ENCODE assay signal across 33 mouse cellular contexts in the genomic region with DNA sequence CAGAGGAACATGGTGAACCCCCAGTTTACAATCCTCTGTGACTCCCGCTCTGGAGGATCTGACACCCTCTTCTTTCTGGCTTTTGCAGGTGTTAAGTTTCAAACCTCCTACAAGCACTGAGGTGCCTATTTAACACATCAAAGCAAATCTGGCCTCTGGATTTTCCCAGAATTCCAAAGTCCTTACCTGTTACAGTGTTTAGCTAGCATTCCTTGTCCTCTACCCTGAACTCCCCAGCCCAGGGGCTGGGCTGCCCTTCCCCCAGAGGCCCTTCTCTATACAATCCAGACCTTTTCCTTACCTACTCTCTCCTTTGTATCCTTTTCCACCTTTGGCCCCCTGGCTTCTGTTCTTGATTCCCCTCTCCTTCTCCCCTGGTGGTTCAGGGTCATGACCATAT. TPM values are rescaled to one million over a fixed set of nuclear protein-coding genes. Genes with fewer than 3 reads are reported as not detected.
A peak's percentile ranks its signal among the peaks of the same experiment; 100 is the strongest.
DNase-seq lines count a peak whose midpoint lies in the region; ATAC-seq and TF ChIP-seq lines count a peak whose summit lies in the region.
"Had no signal": no experiment of that assay in that cellular context is flagged by ENCODE, and none has a peak within 500 bp of the region (broad histone marks: within the 10 kb centered on the region; RNA-seq: fewer than 3 reads in every experiment).

No protein-coding gene starts in this region.

- H3K27me3 ChIP-seq in E14TG2a.4 (ENCODE audit: insufficient read depth, low read length) = no peaks in the 10 kb centered on the region
- peaks cover 27% of the 10 kb centered on the region for H3K27me3 ChIP-seq in embryonic facial prominence, embryonic 13.5 days
- H3K27me3 ChIP-seq in forebrain, postnatal 0 days (ENCODE audit: insufficient read depth, low read length) = no peaks in the 10 kb centered on the region

- H3K4me3 ChIP-seq in E14TG2a.4 (replicated peaks; ENCODE audit: low read length) = peak overlapping the region; percentile 80
- H3K4me3 ChIP-seq in embryonic facial prominence, embryonic 13.5 days = no peak overlapping the region
- no peak overlapping the region for H3K4me3 ChIP-seq in forebrain, postnatal 0 days (ENCODE audit: low read depth, low read length)
- H3K4me3 ChIP-seq: erythroblast, embryonic 14.5 days; hindbrain, embryonic 12.5 days; liver, embryonic 12.5 days; myocyte; neural tube, embryonic 13.5 days had no signal

- H3K4me2 ChIP-seq in embryonic facial prominence, embryonic 13.5 days = peak overlapping the region; percentile 45; the same call in 1 of the 2 replicates
- no peak overlapping the region for H3K4me2 ChIP-seq in forebrain, postnatal 0 days (ENCODE audit: low read depth)
- H3K4me2 ChIP-seq: midbrain, embryonic 11.5 days; neural tube, embryonic 13.5 days had no signal

- WGBS in embryonic facial prominence, embryonic 13.5 days = 17% methylated on average over 1 of the region's 1 CpGs
- WGBS in forebrain, postnatal 0 days = 51% methylated on average over 1 of the region's 1 CpGs

- peaks cover 7% of the 10 kb centered on the region; the same call in 1 of the 2 replicates for H3K9me3 ChIP-seq in E14TG2a.4 (ENCODE audit: low read length)
- no peaks in the 10 kb centered on the region for H3K9me3 ChIP-seq in embryonic facial prominence, embryonic 13.5 days
- no peaks in the 10 kb centered on the region for H3K9me3 ChIP-seq in forebrain, postnatal 0 days (ENCODE audit: low read length)
- H3K9me3 ChIP-seq: hindbrain, embryonic 12.5 days; liver, embryonic 12.5 days; neural tube, embryonic 13.5 days had no signal

- peaks cover 78% of the 10 kb centered on the region for H3K4me1 ChIP-seq in E14TG2a.4 (replicated peaks; ENCODE audit: low read depth, low read length)
- peaks cover 12% of the 10 kb centered on the region for H3K4me1 ChIP-seq in embryonic facial prominence, embryonic 13.5 days
- H3K4me1 ChIP-seq in forebrain, postnatal 0 days (ENCODE audit: insufficient read depth) = no peaks in the 10 kb centered on the region
- H3K4me1 ChIP-seq: liver, embryonic 12.5 days had no signal

- DNase-seq in heart, adult 11 months = peak; percentile 43
- no peak for DNase-seq in heart, postnatal 4 days
- DNase-seq in R1 (ENCODE audit: low read depth, low spot score) = peak; percentile 84
- DNase-seq in forebrain, postnatal 0 days = no peak
- DNase-seq in adrenal gland, postnatal 36 days = no peak
- DNase-seq: adrenal gland, postnatal 14 days; cerebellum, adult 11-12 months; cerebellum, adult 9-11 months; heart, postnatal 14 days; kidney, adult 18-20 months; liver, postnatal 0 days; lung, postnatal 36 days; thymus, adult 2 months; thymus, postnatal 36 days had no signal

- peaks cover 2% of the 10 kb centered on the region; the same call in 1 of the 2 replicates for H3K36me3 ChIP-seq in E14TG2a.4 (ENCODE audit: insufficient read depth, low read length)
- no peaks in the 10 kb centered on the region for H3K36me3 ChIP-seq in embryonic facial prominence, embryonic 13.5 days
- no peaks in the 10 kb centered on the region for H3K36me3 ChIP-seq in forebrain, postnatal 0 days (ENCODE audit: insufficient read depth)
- H3K36me3 ChIP-seq: hindbrain, embryonic 12.5 days; liver, embryonic 12.5 days; neural tube, embryonic 13.5 days had no signal

- H3K27ac ChIP-seq in embryonic facial prominence, embryonic 13.5 days = no peak overlapping the region
- no peak overlapping the region for H3K27ac ChIP-seq in forebrain, postnatal 0 days (ENCODE audit: low read depth, low read length)
- H3K27ac ChIP-seq: hindbrain, embryonic 12.5 days; kidney, postnatal 0 days; liver, embryonic 12.5 days; neural tube, embryonic 13.5 days had no signal

- no peak for TF ChIP-seq CTCF in E14TG2a.4 (conservative IDR thresholded peaks at IDR 0.05; ENCODE audit: low read length)
- no peak for TF ChIP-seq CTCF in forebrain, postnatal 0 days (IDR thresholded peaks at IDR 0.05; ENCODE audit: low read depth)

- H3K9ac ChIP-seq in embryonic facial prominence, embryonic 13.5 days = no peak overlapping the region
- H3K9ac ChIP-seq in forebrain, postnatal 0 days = no peak overlapping the region
- H3K9ac ChIP-seq: hindbrain, embryonic 12.5 days; liver, embryonic 12.5 days; liver, postnatal 0 days; neural tube, embryonic 13.5 days had no signal

- no peak for ATAC-seq in embryonic facial prominence, embryonic 13.5 days (ENCODE audit: insufficient number of reproducible peaks, insufficient read depth, low FRiP score, low TSS enrichment, low read depth)
- ATAC-seq in forebrain, postnatal 0 days = no peak
- ATAC-seq: forebrain, embryonic 16.5 days; liver, embryonic 12.5 days; liver, postnatal 0 days had no signal

RNA-seq across cellular contexts. Expression of a gene that starts 18.1 kb away (rescaled TPM):
- not detected for total RNA-seq in heart, postnatal 4 days (2021)
- 0.20 and 0.36 TPM in 2 replicates for polyA plus RNA-seq in embryonic facial prominence, embryonic 13.5 days (2015; fragmentation: Nextera tagmentation; extraction: Ambion mirVana)
- total RNA-seq in forebrain, postnatal 0 days (2014; rRNA removed) = not detected in 2 replicates
- polyA plus RNA-seq in forebrain, postnatal 0 days (2015; fragmentation: Nextera tagmentation; extraction: Ambion mirVana) = not detected in 2 replicates
- not detected for total RNA-seq in adrenal gland, postnatal 36 days (2021)
- total RNA-seq: adrenal gland, postnatal 14 days; gastrocnemius, adult 8-10 months; gastrocnemius, postnatal 4 days; heart, adult 8-10 months; heart, postnatal 14 days; left cerebral cortex, postnatal 10 days; megakaryocyte, adult 5-6 weeks; midbrain, postnatal 0 days had no signal
- polyA plus RNA-seq: erythroblast, embryonic 14.5 days; forebrain, embryonic 16.5 days; heart, embryonic 14.5 days; hindbrain, embryonic 12.5 days; kidney, postnatal 0 days; large intestine, adult 2 months; liver, postnatal 0 days; lung, embryonic 16.5 days; midbrain, embryonic 11.5 days; midbrain, postnatal 0 days; thymus, adult 2 months had no signal

Comparison
In these comparisons a context has a peak if more than half of its experiments do, and no peak if none do; other contexts are left out.
1. DNase-seq: peak in heart, adult 11 months (single experiment) and R1 (single experiment); none in heart, postnatal 4 days (single experiment), forebrain, postnatal 0 days (single experiment) and adrenal gland, postnatal 36 days (0 of 2).